Mouse (Mus musculus) C2C12 (cell line): Measurements from ENCODE around the gene Kif3c. TPM values are rescaled to one million over a fixed set of nuclear protein-coding genes. Genes with fewer than 3 reads are reported as not detected.
A peak's percentile ranks its signal among the peaks of the same experiment; 100 is the strongest.

Source experiments
- H3K27me3 ChIP-seq: one replicate; pipeline ENCODE4 v1.6.1; 2011; ENCODE audit not compliant: control insufficient read depth, insufficient read depth, insufficient read length
- H3K36me3 ChIP-seq: one replicate; pipeline ENCODE4 v1.6.1; 2011; ENCODE audit not compliant: control insufficient read depth, insufficient read depth
- H3K4me3 ChIP-seq: one replicate; pipeline ENCODE4 v1.5.1; 2011; ENCODE audit warnings: mild to moderate bottlenecking, control low read depth; ENCODE audit not compliant: poor library complexity, insufficient read depth, severe bottlenecking
- H3K79me2 ChIP-seq: one replicate; pipeline ENCODE4 v1.6.1; 2011; ENCODE audit not compliant: control insufficient read depth, insufficient read depth
- H3K79me3 ChIP-seq: one replicate; pipeline ENCODE4 v1.6.1; 2011; ENCODE audit warnings: low read depth, control low read depth
- H3ac ChIP-seq: one replicate; pipeline ENCODE3; 2011; ENCODE audit warnings: low read depth; ENCODE audit not compliant: control insufficient read depth, insufficient read length
- CEBPB ChIP-seq: IDR thresholded peaks from one replicate; pipeline ENCODE4 v1.6.1; 2011; ENCODE audit warnings: low read depth, mild to moderate bottlenecking, control low read depth, moderate library complexity
- CTCF ChIP-seq: IDR thresholded peaks from one replicate; pipeline ENCODE4 v1.5.1; 2011; ENCODE audit not compliant: control insufficient read depth, insufficient read depth, insufficient read length
- FOSL1 ChIP-seq: IDR thresholded peaks from one replicate; pipeline ENCODE4 v1.8.0; 2011; ENCODE audit warnings: mild to moderate bottlenecking, low read length; ENCODE audit not compliant: poor library complexity, insufficient read depth, severe bottlenecking
- MAX ChIP-seq: IDR thresholded peaks from one replicate; pipeline ENCODE4 v1.6.1; 2011; ENCODE audit warnings: mild to moderate bottlenecking, control low read depth
- MYOD1 ChIP-seq: IDR thresholded peaks from one replicate; pipeline ENCODE4 v1.6.1; 2011; ENCODE audit warnings: low read depth; ENCODE audit not compliant: control insufficient read depth, insufficient read length
- MYOG ChIP-seq: IDR thresholded peaks from one replicate; pipeline ENCODE4 v1.6.1; 2011; ENCODE audit not compliant: control insufficient read depth, insufficient read length; ENCODE audit errors: extremely low read depth
- USF1 ChIP-seq: IDR thresholded peaks from one replicate; pipeline ENCODE4 v1.6.1; 2011; ENCODE audit warnings: low read depth, mild to moderate bottlenecking, control low read depth, moderate library complexity
- polyA plus RNA-seq: library from polyadenylated mRNA; unstranded; fragments of >200 nt; fragmentation: generic; extraction: Trizol; gene quantifications from one replicate; pipeline ENCODE4 v1.2.1, GENCODE M21; 2012; ENCODE audit warnings: missing spikeins

Kif3c gene
- polyA plus RNA-seq, 1 experiment, result 17.4 TPM

DNA sequence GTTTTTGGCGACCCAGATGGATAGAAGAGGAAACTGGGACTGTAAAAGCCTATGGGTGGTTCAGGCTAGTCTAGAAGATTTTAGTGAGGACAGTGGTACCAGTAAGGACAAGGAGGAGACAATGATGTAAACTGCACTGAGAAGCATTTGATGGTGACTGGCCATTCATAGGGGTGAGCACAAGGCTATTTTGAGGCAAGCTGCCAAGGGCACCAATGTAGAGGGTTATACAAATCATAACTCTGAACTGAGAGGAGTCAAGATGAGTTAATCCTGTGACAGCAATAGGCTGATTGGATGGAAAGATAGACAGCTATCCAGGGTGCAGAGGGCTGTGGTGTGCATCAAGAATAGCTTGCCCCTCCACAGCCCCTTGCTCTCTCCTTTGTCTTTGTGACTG, 19.9 kb downstream of the Kif3c start:
- Histone ChIP-seq H3K79me2 (peaks cover under 1% of the 10 kb centered on the region), H3K27me3 (no peaks in the 10 kb centered on the region), H3K79me3 (no peaks in the 10 kb centered on the region), H3K4me3 (no peak overlapping the region), H3ac (no peak overlapping the region), H3K36me3 (peaks cover 19% of the 10 kb centered on the region)
- no peak for TF ChIP-seq MYOD1
- no peak for TF ChIP-seq FOSL1

DNA sequence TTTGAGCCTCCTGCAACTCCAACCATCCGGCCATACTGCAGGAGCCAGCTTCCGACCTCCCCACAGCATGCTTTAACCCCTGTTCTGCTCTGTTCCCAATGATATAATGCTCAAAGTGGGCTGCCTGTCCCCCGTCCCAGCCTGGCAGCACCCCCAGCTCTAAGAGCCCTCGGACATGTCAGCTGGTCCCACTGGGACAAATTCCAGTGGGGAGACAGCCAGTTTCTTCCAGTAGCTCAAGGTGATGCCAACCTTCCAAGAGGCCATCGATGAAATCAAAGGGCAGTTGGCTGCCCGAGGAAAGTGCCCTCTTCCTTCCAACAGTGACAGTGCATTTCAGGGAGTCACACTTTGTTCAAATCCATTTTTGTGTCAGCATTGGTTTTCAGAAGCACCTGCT, 20.3 kb downstream of the Kif3c start:
- H3K79me2 ChIP-seq, result no peaks in the 10 kb centered on the region
- TF ChIP-seq CEBPB, result no peak
- no peak for TF ChIP-seq MAX
- TF ChIP-seq FOSL1, result no peak
- no peak for TF ChIP-seq USF1
- no peak for TF ChIP-seq MYOG
- TF ChIP-seq CTCF, result no peak
- TF ChIP-seq MYOD1, result no peak
- no peak overlapping the region for H3ac ChIP-seq
- H3K4me3 ChIP-seq, result no peak overlapping the region
- H3K36me3 ChIP-seq, result peaks cover 24% of the 10 kb centered on the region
- no peaks in the 10 kb centered on the region for H3K27me3 ChIP-seq
- H3K79me3 ChIP-seq, result no peaks in the 10 kb centered on the region

GRCm38 (mm10) chr12:3385940-3386339, 21.0 kb downstream of the Kif3c start:
- Histone ChIP-seq H3K79me3 (no peaks in the 10 kb centered on the region), H3ac (no peak overlapping the region), H3K79me2 (no peaks in the 10 kb centered on the region), H3K4me3 (no peak overlapping the region), H3K36me3 (peaks cover 27% of the 10 kb centered on the region), H3K27me3 (no peaks in the 10 kb centered on the region)
- TF ChIP-seq FOSL1 (no peak), USF1 (no peak), MYOD1 (no peak), CTCF (no peak), MYOG (no peak), CEBPB (no peak), MAX (no peak)

GRCm38 (mm10) chr12:3387891-3388290, 23.0 kb downstream of the Kif3c start:
- TF ChIP-seq FOSL1 (no peak), CEBPB (no peak), MAX (no peak), USF1 (no peak), MYOD1 (no peak), MYOG (no peak), CTCF (no peak)
- no peaks in the 10 kb centered on the region for H3K79me3 ChIP-seq
- H3K79me2 ChIP-seq, result no peaks in the 10 kb centered on the region
- H3K27me3 ChIP-seq, result no peaks in the 10 kb centered on the region
- no peak overlapping the region for H3K4me3 ChIP-seq
- H3K36me3 ChIP-seq, result peaks cover 26% of the 10 kb centered on the region
- no peak overlapping the region for H3ac ChIP-seq

DNA sequence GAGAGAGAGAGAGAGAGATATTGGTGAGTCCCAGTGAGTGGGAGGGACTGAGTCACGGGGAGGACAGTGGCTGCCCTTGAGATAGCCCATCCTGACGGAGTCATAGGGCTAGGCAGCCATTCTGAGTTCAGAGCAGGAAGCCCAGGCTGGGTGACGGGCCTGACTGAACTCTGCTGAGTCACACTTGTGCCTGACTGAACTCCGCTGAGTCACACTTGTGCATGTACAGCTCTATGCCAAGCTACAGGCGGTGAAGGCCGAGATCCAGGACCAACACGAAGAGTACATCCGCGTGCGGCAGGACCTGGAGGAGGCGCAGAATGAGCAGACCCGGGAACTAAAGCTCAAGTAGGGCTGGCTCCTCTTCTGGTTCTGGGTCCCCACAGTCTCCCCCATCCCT, 24.5 kb downstream of the Kif3c start:
- H3K4me3 ChIP-seq, result no peak overlapping the region

DNA sequence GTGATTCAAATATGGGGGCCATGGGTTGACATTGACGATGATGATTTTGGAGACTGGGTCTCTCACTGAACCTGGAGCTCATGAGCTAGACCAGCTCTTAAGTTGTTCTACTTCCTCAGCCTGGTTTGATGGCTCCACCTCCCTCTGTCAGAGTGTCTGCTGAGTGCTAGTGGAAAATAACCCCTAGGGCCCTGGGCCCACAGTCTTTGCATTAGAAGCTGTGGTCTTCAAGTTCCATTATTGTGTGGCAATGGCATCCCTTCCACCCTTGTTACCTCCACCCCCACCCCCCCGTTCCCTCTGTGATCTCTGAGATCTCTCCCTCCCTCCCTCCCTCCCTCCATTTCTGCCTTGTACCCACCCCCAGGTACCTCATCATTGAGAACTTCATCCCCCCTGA, 25.1 kb downstream of the Kif3c start:
- no peak for TF ChIP-seq CEBPB
- TF ChIP-seq CTCF, result no peak
- TF ChIP-seq MYOD1, result no peak
- no peak for TF ChIP-seq FOSL1
- no peak for TF ChIP-seq MYOG
- no peak for TF ChIP-seq MAX
- no peak for TF ChIP-seq USF1
- H3K36me3 ChIP-seq, result peaks cover 31% of the 10 kb centered on the region
- no peak overlapping the region for H3K4me3 ChIP-seq
- no peak overlapping the region for H3ac ChIP-seq
- H3K27me3 ChIP-seq, result no peaks in the 10 kb centered on the region
- no peaks in the 10 kb centered on the region for H3K79me2 ChIP-seq
- H3K79me3 ChIP-seq, result no peaks in the 10 kb centered on the region

More for the DNA sequence above, 24.5 kb downstream of the Kif3c start:
- Histone ChIP-seq H3K79me2 (no peaks in the 10 kb centered on the region), H3ac (no peak overlapping the region), H3K36me3 (peaks cover 31% of the 10 kb centered on the region), H3K79me3 (no peaks in the 10 kb centered on the region), H3K27me3 (no peaks in the 10 kb centered on the region)
- TF ChIP-seq FOSL1 (peak; percentile 74), USF1 (peak; percentile 16), MYOG (no peak), MYOD1 (no peak), CTCF (no peak), CEBPB (no peak), MAX (peak; percentile 86)
